Mouse (Mus musculus): ENCODE results near the gene Rrbp1. TPM values are rescaled to one million over a fixed set of nuclear protein-coding genes. Genes with fewer than 3 reads are reported as not detected.

The Rrbp1 gene
- polyA plus RNA-seq, 1 experiment: 43.4 TPM

DNA sequence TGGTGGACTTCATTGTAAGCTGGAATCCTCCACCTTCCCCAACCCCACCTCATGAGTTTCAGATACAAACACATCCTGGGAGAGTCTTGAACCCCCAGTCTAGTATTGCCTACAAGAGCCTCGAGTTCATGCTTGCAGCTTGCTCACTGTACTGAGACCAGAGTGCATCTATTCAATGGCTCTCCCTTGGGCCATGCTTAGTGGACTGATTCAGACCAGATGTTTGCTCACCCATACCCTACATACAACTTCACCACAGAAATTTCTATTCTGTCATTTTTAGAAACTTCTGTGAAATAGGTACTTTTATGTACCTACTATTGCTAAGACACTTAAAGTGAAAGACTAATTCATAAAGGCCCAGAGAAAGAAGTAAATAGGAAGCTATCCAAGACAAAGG is 18.1 kb downstream of the Rrbp1 start:
- Histone ChIP-seq H3K27ac (ENCODE audit: insufficient read depth, low read length) (no peak overlapping the region), H3K27me3 (ENCODE audit: control insufficient read depth, insufficient read depth, low read length) (no peaks in the 10 kb centered on the region), H3K4me1 (ENCODE audit: control insufficient read depth, insufficient read depth, insufficient read length) (peaks cover 12% of the 10 kb centered on the region), H3K36me3 (ENCODE audit: control insufficient read depth, insufficient read depth, low read length) (peaks cover 1% of the 10 kb centered on the region; the same call in 1 of the 2 replicates), H3K4me3 (ENCODE audit: extremely low read depth, insufficient read depth, insufficient read length) (no peak overlapping the region)
- TF ChIP-seq POLR2A (IDR thresholded peaks at IDR 0.05; ENCODE audit: low read depth, low read length) (no peak), CTCF (IDR thresholded peaks at IDR 0.05; ENCODE audit: extremely low read depth, insufficient read depth, insufficient read length, insufficient replicate concordance) (no peak)
- no peak for DNase-seq (ENCODE audit: low read depth in 1 of 2, low spot score in 2 of 2)
- 34% methylated on average over 1 of the region's 1 CpGs for WGBS

DNA sequence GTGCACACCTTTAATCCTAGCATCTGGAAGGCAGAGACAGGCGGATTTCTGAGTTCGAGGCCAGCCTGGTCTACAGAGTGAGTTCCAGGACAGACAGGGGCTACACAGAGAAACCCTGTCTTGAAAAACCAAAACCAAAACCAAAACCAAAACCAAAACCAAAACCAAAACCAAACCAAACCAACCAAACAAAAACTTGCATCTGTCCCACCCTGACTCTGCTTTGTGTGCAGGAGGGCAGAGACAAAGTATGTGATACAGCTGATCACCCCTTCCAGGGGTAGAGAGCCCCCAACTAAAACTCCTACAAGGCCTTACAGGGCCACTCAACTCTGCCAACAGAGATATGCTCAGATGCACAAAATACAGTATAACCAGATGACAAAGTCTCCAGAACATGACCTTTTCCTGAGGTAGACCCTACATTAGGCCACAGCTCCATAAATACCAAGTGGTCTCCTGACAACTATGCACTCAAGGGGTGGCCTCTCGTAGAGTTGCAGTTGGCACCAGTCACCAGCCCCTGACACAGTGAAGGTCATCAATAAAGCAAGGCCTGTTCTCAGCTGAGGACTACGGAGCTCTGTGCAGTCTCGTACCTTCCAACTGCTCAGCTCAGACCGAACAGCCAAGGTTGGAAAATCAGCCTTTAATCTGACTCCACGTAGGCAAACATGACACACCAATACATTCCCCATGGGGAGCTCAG is 18.9 kb downstream of the Rrbp1 start:
- H3K27ac ChIP-seq (ENCODE audit: insufficient read depth, low read length): no peak overlapping the region
- no peaks in the 10 kb centered on the region for H3K27me3 ChIP-seq (ENCODE audit: control insufficient read depth, insufficient read depth, low read length)
- peaks cover 12% of the 10 kb centered on the region for H3K4me1 ChIP-seq (ENCODE audit: control insufficient read depth, insufficient read depth, insufficient read length)
- TF ChIP-seq CTCF (IDR thresholded peaks at IDR 0.05; ENCODE audit: extremely low read depth, insufficient read depth, insufficient read length, insufficient replicate concordance): no peak
- no peak overlapping the region for H3K4me3 ChIP-seq (ENCODE audit: extremely low read depth, insufficient read depth, insufficient read length)
- no peak for DNase-seq (ENCODE audit: low read depth in 1 of 2, low spot score in 2 of 2)
- 90% methylated on average over 7 of the region's 7 CpGs for WGBS
- H3K36me3 ChIP-seq (ENCODE audit: control insufficient read depth, insufficient read depth, low read length): peaks cover 2% of the 10 kb centered on the region; the same call in 1 of the 2 replicates

DNA sequence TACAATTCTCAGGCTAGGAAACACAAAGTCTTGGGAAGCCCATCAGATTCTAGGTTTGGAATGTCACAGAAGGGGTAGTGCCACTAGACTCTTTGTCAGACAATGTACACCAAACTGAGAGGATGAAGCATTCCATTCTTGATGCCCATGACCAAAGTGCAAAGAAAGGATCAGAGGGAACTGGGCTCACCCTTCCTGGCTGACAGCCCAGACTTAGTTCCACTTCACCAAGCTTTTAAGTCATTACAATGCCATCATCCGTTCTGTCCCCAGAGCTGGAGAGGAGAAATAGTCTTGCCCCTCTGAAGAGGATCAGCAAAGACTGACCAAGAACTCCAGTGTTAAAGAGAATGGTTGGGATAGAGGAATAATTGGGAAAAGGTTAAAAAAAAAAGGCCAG is 20.1 kb downstream of the Rrbp1 start:
- no peak for DNase-seq (ENCODE audit: low read depth in 1 of 2, low spot score in 2 of 2)
- Histone ChIP-seq H3K36me3 (ENCODE audit: control insufficient read depth, insufficient read depth, low read length) (peaks cover 2% of the 10 kb centered on the region; the same call in 1 of the 2 replicates), H3K4me1 (ENCODE audit: control insufficient read depth, insufficient read depth, insufficient read length) (peaks cover 12% of the 10 kb centered on the region), H3K27me3 (ENCODE audit: control insufficient read depth, insufficient read depth, low read length) (no peaks in the 10 kb centered on the region), H3K4me3 (ENCODE audit: extremely low read depth, insufficient read depth, insufficient read length) (no peak overlapping the region), H3K27ac (ENCODE audit: insufficient read depth, low read length) (no peak overlapping the region)
- no peak for TF ChIP-seq POLR2A (IDR thresholded peaks at IDR 0.05; ENCODE audit: low read depth, low read length)
- TF ChIP-seq CTCF (IDR thresholded peaks at IDR 0.05; ENCODE audit: extremely low read depth, insufficient read depth, insufficient read length, insufficient replicate concordance): no peak
- 55% methylated on average over 1 of the region's 1 CpGs for WGBS

DNA sequence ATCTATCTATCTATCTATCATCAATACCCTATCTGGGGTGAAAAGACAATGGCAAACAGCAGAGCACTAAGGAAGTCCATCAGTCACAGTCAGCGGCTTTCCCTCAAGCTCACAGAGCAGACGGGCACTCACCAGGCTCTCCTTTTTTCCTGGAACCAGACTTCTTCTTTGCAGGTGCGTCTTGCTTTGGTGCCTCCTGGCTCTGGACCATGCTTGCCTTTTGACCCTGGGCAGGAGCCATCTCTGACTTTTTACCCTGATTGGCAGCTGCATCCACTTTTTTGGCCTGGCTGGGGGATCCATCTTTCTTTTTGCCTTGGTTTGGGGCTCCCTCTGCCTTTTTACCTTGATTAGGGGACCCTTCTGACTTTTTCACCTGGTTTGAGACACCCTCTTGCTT is 23.0 kb downstream of the Rrbp1 start:
- Histone ChIP-seq H3K36me3 (ENCODE audit: control insufficient read depth, insufficient read depth, low read length) (peaks cover 4% of the 10 kb centered on the region; the same call in 1 of the 2 replicates), H3K4me1 (ENCODE audit: control insufficient read depth, insufficient read depth, insufficient read length) (peaks cover 9% of the 10 kb centered on the region; the same call in 1 of the 2 replicates), H3K27ac (ENCODE audit: insufficient read depth, low read length) (no peak overlapping the region), H3K27me3 (ENCODE audit: control insufficient read depth, insufficient read depth, low read length) (no peaks in the 10 kb centered on the region), H3K4me3 (ENCODE audit: extremely low read depth, insufficient read depth, insufficient read length) (no peak overlapping the region)
- 89% methylated on average over 3 of the region's 3 CpGs for WGBS
- no peak for DNase-seq (ENCODE audit: low read depth in 1 of 2, low spot score in 2 of 2)
- TF ChIP-seq CTCF (IDR thresholded peaks at IDR 0.05; ENCODE audit: extremely low read depth, insufficient read depth, insufficient read length, insufficient replicate concordance): no peak
- TF ChIP-seq POLR2A (IDR thresholded peaks at IDR 0.05; ENCODE audit: low read depth, low read length): no peak

DNA sequence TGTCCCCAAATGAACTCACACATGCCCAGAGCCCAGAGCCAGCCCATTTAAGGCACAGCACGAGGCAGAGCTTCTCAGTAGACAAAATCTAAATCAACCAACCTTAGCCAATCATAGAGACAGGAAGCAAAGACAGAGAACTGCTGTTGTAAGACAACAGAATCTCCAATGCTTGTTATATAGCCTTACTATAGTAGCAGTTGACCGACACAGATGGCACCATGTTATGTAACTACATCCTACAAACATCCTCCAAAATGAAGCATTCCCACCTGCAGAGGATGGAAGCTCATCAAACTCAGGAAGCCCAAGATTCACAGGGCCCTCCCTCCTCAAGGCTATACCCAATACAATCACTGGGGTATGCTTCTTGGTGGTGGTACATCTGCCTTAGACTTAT is 23.6 kb downstream of the Rrbp1 start:
- TF ChIP-seq POLR2A (IDR thresholded peaks at IDR 0.05; ENCODE audit: low read depth, low read length) (no peak), CTCF (IDR thresholded peaks at IDR 0.05; ENCODE audit: extremely low read depth, insufficient read depth, insufficient read length, insufficient replicate concordance) (no peak)
- Histone ChIP-seq H3K4me1 (ENCODE audit: control insufficient read depth, insufficient read depth, insufficient read length) (peaks cover 9% of the 10 kb centered on the region; the same call in 1 of the 2 replicates), H3K27ac (ENCODE audit: insufficient read depth, low read length) (no peak overlapping the region), H3K27me3 (ENCODE audit: control insufficient read depth, insufficient read depth, low read length) (no peaks in the 10 kb centered on the region), H3K4me3 (ENCODE audit: extremely low read depth, insufficient read depth, insufficient read length) (no peak overlapping the region), H3K36me3 (ENCODE audit: control insufficient read depth, insufficient read depth, low read length) (peaks cover 4% of the 10 kb centered on the region; the same call in 1 of the 2 replicates)
- WGBS: 54% methylated on average over 2 of the region's 2 CpGs
- no peak for DNase-seq (ENCODE audit: low read depth in 1 of 2, low spot score in 2 of 2)

DNA sequence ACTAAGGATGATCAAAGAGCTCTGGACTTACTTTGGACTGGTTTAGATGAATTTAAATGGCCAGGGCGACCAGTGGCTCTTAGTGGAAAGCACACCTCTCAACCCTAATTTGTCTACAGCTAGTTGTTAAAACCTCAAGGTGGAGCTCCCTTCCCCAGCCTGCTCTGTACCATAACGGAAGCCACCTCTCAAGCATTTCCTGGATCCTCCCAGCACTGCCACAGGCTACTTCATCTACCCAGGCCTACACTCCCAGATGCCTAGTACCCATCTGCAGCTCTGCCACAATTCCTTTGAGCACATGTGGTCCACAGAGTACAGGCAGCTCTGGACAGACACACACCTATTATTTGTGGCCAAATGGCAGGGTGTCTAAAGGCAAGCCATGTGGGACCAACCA is 27.6 kb downstream of the Rrbp1 start:
- H3K36me3 ChIP-seq (ENCODE audit: control insufficient read depth, insufficient read depth, low read length): peaks cover 4% of the 10 kb centered on the region; the same call in 1 of the 2 replicates
- WGBS: 47% methylated on average over 2 of the region's 2 CpGs
- H3K27ac ChIP-seq (ENCODE audit: insufficient read depth, low read length): no peak overlapping the region
- no peaks in the 10 kb centered on the region for H3K27me3 ChIP-seq (ENCODE audit: control insufficient read depth, insufficient read depth, low read length)
- H3K4me1 ChIP-seq (ENCODE audit: control insufficient read depth, insufficient read depth, insufficient read length): peaks cover 2% of the 10 kb centered on the region; the same call in 1 of the 2 replicates
- TF ChIP-seq CTCF (IDR thresholded peaks at IDR 0.05; ENCODE audit: extremely low read depth, insufficient read depth, insufficient read length, insufficient replicate concordance): no peak
- TF ChIP-seq POLR2A (IDR thresholded peaks at IDR 0.05; ENCODE audit: low read depth, low read length): no peak
- H3K4me3 ChIP-seq (ENCODE audit: extremely low read depth, insufficient read depth, insufficient read length): no peak overlapping the region
- DNase-seq (ENCODE audit: low read depth in 1 of 2, low spot score in 2 of 2): peak in 1 of 2 experiments; percentile 4

DNA sequence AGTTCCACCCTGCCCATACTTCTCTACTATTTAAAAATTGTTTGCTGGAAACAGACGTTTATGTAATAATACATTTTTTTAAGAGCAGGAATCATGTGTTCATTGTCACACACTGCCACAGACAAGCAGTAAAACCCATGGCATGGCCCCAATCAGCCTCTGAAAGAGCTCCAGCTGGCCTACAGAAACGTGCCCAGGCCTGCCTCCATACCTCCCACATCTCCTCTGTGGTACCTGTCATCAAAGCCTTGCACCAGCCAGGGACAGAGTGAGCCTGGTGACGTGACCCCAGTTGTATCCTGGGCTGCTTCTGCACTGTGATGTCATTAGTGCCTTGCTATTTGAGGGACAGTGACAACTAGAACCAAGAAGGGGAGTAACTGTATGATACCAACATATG is 28.2 kb downstream of the Rrbp1 start:
- Histone ChIP-seq H3K4me1 (ENCODE audit: control insufficient read depth, insufficient read depth, insufficient read length) (peaks cover 2% of the 10 kb centered on the region; the same call in 1 of the 2 replicates), H3K27ac (ENCODE audit: insufficient read depth, low read length) (no peak overlapping the region), H3K27me3 (ENCODE audit: control insufficient read depth, insufficient read depth, low read length) (no peaks in the 10 kb centered on the region), H3K4me3 (ENCODE audit: extremely low read depth, insufficient read depth, insufficient read length) (no peak overlapping the region), H3K36me3 (ENCODE audit: control insufficient read depth, insufficient read depth, low read length) (peaks cover 2% of the 10 kb centered on the region; the same call in 1 of the 2 replicates)
- DNase-seq (ENCODE audit: low read depth in 1 of 2, low spot score in 2 of 2): peak in 1 of 2 experiments; percentile 1
- TF ChIP-seq POLR2A (IDR thresholded peaks at IDR 0.05; ENCODE audit: low read depth, low read length) (no peak), CTCF (IDR thresholded peaks at IDR 0.05; ENCODE audit: extremely low read depth, insufficient read depth, insufficient read length, insufficient replicate concordance) (no peak)
- WGBS: 76% methylated on average over 3 of the region's 3 CpGs

Measured in spleen, adult 2 months (tissue).